Mouse (Mus musculus) forebrain, embryonic 16.5 days (tissue): ENCODE measurements at regions not wholly inside any gene's neighbourhood (a gene's known extent, or its start where the extent isn't known, plus 50 kb on each side); places are given as distances from the start of the nearest gene placed in this dataset.

Experiments used
- ATAC-seq: fragments of 200-750 bp; cut with Nextera tagmentation; 2 replicates; pipeline ENCODE4 v1.8.0; 2017; ENCODE audit warnings: mild to moderate bottlenecking, moderate library complexity
- H3K27ac ChIP-seq: fragments of 300-500 bp; sonication (generic); 2 replicates; pipeline ENCODE4 v1.5.1; 2014; ENCODE audit warnings: low read length, control low read depth
- H3K27me3 ChIP-seq: fragments of 300-500 bp; sonication (generic); replicated peaks from 2 replicates; pipeline ENCODE4 v1.6.1; 2014; ENCODE audit warnings: low read length; ENCODE audit not compliant: control insufficient read depth, insufficient read depth
- H3K36me3 ChIP-seq: fragments of 300-500 bp; sonication (generic); 2 replicates; pipeline ENCODE4 v1.6.1; 2014; ENCODE audit not compliant: control insufficient read depth, insufficient read depth
- H3K4me1 ChIP-seq: fragments of 300-500 bp; sonication (generic); replicated peaks from 2 replicates; pipeline ENCODE4 v1.6.1; 2014; ENCODE audit warnings: low read length; ENCODE audit not compliant: control insufficient read depth, insufficient read depth
- H3K4me2 ChIP-seq: fragments of 300-500 bp; sonication (generic); 2 replicates; pipeline ENCODE4 v1.6.1; 2014; ENCODE audit warnings: mild to moderate bottlenecking, low read length, control low read depth
- H3K4me3 ChIP-seq: fragments of 300-500 bp; sonication (generic); replicated peaks from 2 replicates; pipeline ENCODE4 v1.5.1; 2014; ENCODE audit warnings: mild to moderate bottlenecking, low read length, control low read depth
- H3K9ac ChIP-seq: fragments of 300-500 bp; sonication (generic); replicated peaks from 2 replicates; pipeline ENCODE4 v1.6.1; 2014; ENCODE audit warnings: low read depth, low read length, control low read depth
- H3K9me3 ChIP-seq: fragments of 300-500 bp; sonication (generic); 2 replicates; pipeline ENCODE4 v1.6.1; 2016; ENCODE audit warnings: low read length; ENCODE audit not compliant: control insufficient read depth
- WGBS: fragments of 180-500 bp; shearing (Covaris S2); extraction: QIAGEN DNeasy Blood & Tissue Kit; methylation state at CpG from one replicate; pipeline ENCODE4 v1.1.7; 2014; 5-methylcytosine and 5-hydroxymethylcytosine counted together

DNA sequence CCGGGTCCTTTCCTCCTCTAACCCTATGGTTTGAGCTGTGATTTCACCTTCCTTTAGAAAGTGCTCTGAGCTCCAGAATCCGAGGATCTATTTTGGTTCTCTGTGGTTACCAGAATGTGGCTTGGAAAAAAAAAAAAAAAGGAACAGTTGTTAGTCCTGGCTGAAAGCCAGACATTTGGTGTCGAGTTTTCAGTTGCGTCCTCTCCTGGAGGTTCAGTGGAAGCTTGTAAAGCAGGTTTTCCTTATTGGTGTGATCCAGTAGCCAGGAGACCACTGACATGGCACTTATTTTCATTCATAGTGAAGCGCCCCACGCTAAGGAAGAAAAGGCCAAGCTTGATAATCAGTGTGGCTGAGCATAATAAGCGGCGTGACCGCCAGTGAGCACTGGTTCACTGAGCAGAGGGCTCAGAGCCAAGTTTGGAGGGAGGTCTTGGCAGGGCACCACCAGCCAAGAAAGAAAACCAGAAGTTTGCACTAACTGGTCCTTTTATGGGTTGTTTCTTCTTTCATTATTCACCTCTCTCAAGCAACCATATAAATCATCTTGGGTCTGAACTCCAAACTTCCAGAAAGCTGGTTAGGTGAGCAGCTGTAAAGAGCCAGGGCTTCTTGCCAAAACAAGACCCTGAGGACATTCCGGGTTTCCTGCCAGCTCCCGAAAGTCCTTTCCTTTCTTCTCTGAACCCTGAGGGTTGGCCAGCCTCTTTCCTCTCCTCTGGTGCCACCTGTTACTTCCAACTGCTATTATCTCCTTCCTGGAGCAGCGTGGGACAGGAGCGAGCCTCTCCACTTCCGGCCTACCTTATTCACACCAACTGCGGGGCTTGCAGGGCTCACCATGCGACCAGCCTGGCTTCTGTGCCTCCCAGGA is 436.0 kb downstream of the Zfp704 start:
- Histone ChIP-seq H3K4me1 (peaks cover 15% of the 10 kb centered on the region), H3K27me3 (no peaks in the 10 kb centered on the region), H3K4me2 (peak overlapping the region; percentile 22), H3K9me3 (no peaks in the 10 kb centered on the region), H3K4me3 (no peak overlapping the region), H3K9ac (no peak overlapping the region), H3K27ac (peak overlapping the region; percentile 45; the same call in 1 of the 2 replicates), H3K36me3 (no peaks in the 10 kb centered on the region)
- ATAC-seq = peak; percentile 90
- 12% methylated on average over 16 of the region's 16 CpGs for WGBS

DNA sequence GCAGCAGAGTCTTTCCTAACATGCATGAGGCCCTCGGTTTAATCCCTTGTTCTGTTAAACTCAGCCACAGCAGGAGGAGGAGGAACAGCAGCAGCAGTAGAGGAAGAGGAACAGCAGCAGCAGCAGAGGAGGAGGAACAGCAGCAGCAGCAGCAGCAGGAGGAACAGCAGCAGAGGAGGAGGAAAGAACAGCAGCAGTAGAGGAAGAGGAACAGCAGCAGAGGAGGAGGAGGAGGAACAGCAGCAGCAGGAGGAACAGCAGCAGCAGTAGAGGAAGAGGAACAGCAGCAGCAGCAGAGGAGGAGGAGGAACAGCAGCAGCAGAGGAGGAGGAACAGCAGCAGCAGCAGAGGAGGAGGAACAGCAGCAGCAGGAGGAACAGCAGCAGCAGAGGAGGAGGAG is 437.9 kb downstream of the Zfp704 start:
- Histone ChIP-seq H3K36me3 (no peaks in the 10 kb centered on the region), H3K4me3 (no peak overlapping the region), H3K9me3 (no peaks in the 10 kb centered on the region), H3K27ac (no peak overlapping the region), H3K9ac (no peak overlapping the region), H3K27me3 (no peaks in the 10 kb centered on the region), H3K4me1 (peaks cover 15% of the 10 kb centered on the region), H3K4me2 (no peak overlapping the region)
- ATAC-seq = no peak
- 19% methylated on average over 1 of the region's 1 CpGs for WGBS

DNA sequence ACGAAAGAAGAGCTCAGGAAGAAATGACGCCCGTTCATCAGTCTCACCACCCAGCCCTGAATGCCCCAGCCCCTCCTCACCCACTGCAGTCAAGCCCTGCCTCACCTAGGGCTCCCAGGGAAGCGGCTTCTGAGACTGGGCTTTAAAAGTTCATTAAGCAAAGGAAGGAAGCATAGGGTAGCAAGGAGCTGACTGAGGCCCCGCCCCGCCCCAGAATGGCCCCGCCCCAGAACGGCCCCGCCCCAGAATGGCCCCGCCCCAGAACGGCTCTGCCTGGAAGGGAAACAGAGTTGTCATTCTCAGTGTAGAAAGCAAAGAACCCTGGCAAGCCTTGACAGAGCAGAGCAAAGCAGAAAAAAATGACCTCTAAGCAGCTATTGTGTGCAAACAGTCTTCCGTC is 440.9 kb downstream of the Zfp704 start:
- H3K36me3 ChIP-seq = no peaks in the 10 kb centered on the region

DNA sequence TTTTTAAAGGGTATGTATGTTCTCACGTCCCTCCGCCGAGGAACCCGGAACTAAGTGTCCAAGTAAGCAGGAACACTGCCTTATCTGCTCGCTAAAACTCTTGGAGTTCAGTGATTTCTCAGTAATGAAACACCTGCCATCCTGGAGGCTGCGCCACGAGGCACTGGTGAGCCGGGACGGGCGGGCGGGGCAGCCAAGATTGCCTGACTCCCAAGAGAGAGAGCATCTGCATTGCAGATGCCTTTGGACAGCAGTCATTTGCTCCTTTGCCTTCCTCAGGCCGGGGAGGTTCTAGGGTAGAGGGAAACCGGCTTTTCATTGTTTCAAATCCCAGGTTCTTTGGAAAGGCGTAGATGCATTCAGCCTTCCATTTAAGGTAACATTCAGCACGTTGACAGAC is 450.8 kb downstream of the Zfp704 start:
- no peak overlapping the region for H3K9ac ChIP-seq
- no peak for ATAC-seq
- no peaks in the 10 kb centered on the region for H3K36me3 ChIP-seq
- 31% methylated on average over 15 of the region's 15 CpGs for WGBS
- H3K4me1 ChIP-seq = no peaks in the 10 kb centered on the region
- H3K27me3 ChIP-seq = no peaks in the 10 kb centered on the region
- H3K27ac ChIP-seq = no peak overlapping the region
- no peak overlapping the region for H3K4me2 ChIP-seq
- H3K9me3 ChIP-seq = no peaks in the 10 kb centered on the region
- no peak overlapping the region for H3K4me3 ChIP-seq

More for the DNA sequence above, 440.9 kb downstream of the Zfp704 start:
- ATAC-seq = no peak
- no peak overlapping the region for H3K9ac ChIP-seq
- H3K4me2 ChIP-seq = no peak overlapping the region
- WGBS = 75% methylated on average over 12 of the region's 12 CpGs
- no peak overlapping the region for H3K4me3 ChIP-seq
- H3K4me1 ChIP-seq = peaks cover 9% of the 10 kb centered on the region
- H3K27me3 ChIP-seq = no peaks in the 10 kb centered on the region
- no peaks in the 10 kb centered on the region for H3K9me3 ChIP-seq
- H3K27ac ChIP-seq = no peak overlapping the region

DNA sequence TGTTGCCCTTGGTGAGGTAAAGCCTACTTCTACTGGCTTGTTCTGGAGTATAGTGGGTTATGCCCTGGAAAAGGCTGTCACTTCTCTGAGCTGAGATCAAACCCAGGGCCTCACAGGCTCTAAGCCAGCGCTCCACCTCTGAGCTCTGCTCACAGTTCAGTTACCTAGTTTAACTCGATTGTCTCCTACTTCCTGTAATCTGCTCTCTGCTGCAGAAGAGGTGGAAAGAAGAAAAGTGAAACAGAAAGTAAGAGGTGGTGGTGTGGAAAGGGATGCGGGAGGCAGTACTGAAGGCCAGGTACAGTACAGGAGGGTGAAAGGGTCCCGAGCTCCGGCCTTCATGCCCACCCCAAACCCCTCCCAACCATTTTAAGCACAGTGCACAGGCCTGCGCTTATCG is 455.7 kb downstream of the Zfp704 start:
- H3K9me3 ChIP-seq = no peaks in the 10 kb centered on the region
- no peak overlapping the region for H3K27ac ChIP-seq
- H3K27me3 ChIP-seq = no peaks in the 10 kb centered on the region
- WGBS = 88% methylated on average over 7 of the region's 7 CpGs
- no peaks in the 10 kb centered on the region for H3K4me1 ChIP-seq
- no peak overlapping the region for H3K4me2 ChIP-seq
- H3K4me3 ChIP-seq = no peak overlapping the region
- no peak overlapping the region for H3K9ac ChIP-seq
- H3K36me3 ChIP-seq = no peaks in the 10 kb centered on the region
- ATAC-seq = no peak

DNA sequence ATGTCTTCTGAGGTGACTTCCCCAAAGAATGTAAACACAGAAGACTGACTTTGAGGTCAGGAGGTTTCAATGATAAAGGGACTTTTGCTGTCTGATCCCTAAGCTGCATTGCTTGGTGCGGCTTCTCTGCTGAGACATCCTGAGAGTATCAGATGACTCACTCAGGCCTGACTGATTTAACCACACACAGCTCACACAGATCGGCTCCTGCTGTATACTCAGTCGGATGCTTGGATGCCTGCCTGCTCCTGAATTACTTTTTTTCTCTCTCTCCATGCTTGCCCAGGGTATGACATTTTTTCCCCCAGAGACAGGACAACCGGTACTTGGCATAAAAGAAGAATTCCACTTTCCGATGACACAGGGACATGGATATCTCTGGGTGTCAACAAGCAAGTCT is 456.2 kb downstream of the Zfp704 start:
- 47% methylated on average over 5 of the region's 5 CpGs for WGBS
- no peaks in the 10 kb centered on the region for H3K27me3 ChIP-seq
- ATAC-seq = no peak
- H3K9ac ChIP-seq = no peak overlapping the region
- no peaks in the 10 kb centered on the region for H3K36me3 ChIP-seq
- no peak overlapping the region for H3K27ac ChIP-seq
- no peak overlapping the region for H3K4me3 ChIP-seq
- no peak overlapping the region for H3K4me2 ChIP-seq
- H3K4me1 ChIP-seq = no peaks in the 10 kb centered on the region
- H3K9me3 ChIP-seq = no peaks in the 10 kb centered on the region

DNA sequence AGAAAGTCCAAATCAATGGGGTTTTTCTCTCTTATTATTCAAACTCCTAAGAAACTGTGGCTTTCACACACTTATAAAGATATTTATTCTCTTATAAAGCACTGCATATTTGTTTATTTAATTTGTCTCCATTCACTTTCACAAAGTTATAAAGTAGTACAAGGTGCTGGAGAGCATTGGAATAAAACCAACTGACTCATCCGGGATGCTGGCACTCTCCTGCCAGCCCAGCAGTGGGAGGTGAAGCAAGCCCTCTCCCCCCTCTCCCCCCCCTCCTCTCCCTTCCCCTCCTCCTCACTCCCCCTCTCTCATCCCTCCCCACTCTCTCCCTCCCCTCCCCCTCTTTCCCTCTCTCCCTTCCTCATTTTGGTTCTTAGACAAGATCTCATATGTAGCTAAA is 457.6 kb downstream of the Zfp704 start:
- Histone ChIP-seq H3K4me2 (no peak overlapping the region), H3K4me3 (no peak overlapping the region), H3K27ac (no peak overlapping the region), H3K27me3 (no peaks in the 10 kb centered on the region), H3K36me3 (no peaks in the 10 kb centered on the region), H3K9me3 (no peaks in the 10 kb centered on the region), H3K4me1 (no peaks in the 10 kb centered on the region), H3K9ac (no peak overlapping the region)
- WGBS = 38% methylated on average over 1 of the region's 1 CpGs
- no peak for ATAC-seq

DNA sequence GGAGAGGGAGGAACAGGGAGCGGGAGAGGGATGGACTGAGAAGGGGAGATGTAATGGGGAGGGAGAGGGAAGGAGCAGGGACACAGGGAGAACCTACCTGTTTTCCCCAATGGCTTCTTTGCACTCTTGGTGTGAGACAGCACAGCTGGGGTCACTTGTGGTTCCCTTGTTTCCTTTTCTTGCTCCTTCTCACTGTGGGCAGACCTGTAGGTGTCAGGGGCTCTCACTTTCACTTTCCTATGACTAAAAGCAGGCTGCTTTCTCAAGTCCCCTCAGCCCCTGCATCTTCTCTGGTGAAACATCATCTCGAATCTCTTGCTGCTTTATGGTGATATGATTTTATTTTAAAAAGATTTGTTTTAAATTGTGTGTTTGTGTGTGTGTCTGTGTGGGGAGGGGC is 458.3 kb downstream of the Zfp704 start:
- H3K27me3 ChIP-seq = no peaks in the 10 kb centered on the region
- H3K36me3 ChIP-seq = no peaks in the 10 kb centered on the region
- no peak overlapping the region for H3K9ac ChIP-seq
- H3K27ac ChIP-seq = no peak overlapping the region
- no peak overlapping the region for H3K4me3 ChIP-seq
- ATAC-seq = no peak
- no peaks in the 10 kb centered on the region for H3K9me3 ChIP-seq
- no peaks in the 10 kb centered on the region for H3K4me1 ChIP-seq
- no peak overlapping the region for H3K4me2 ChIP-seq
- 64% methylated on average over 2 of the region's 2 CpGs for WGBS

DNA sequence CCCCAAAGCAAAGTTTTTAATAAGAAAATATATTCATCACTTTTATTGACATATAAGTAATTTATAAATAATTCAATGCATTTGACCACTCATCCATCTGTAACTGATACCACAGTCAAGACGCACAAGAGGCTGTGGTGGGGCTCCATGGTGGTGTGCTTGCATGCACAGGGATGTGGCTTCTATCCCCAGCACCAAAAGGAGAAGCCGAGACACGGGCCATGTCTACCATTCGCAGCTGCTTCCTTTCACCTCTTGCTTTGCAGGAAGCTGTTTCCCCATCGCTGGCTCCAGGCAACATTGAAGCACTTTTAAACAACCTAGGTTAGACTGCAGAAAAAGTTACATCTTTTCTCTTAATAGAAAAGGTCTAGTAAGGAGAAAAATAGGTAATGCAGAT is 461.3 kb downstream of the Zfp704 start:
- Histone ChIP-seq H3K36me3 (no peaks in the 10 kb centered on the region), H3K4me2 (no peak overlapping the region), H3K4me3 (no peak overlapping the region), H3K27ac (no peak overlapping the region), H3K27me3 (no peaks in the 10 kb centered on the region), H3K9me3 (no peaks in the 10 kb centered on the region; the same call in 1 of the 2 replicates), H3K9ac (no peak overlapping the region), H3K4me1 (no peaks in the 10 kb centered on the region)
- ATAC-seq = no peak
- WGBS = 90% methylated on average over 5 of the region's 5 CpGs
